Mouse (Mus musculus) midbrain, embryonic 16.5 days (tissue): ENCODE results near the gene Mmp11. TPM values are rescaled to one million over a fixed set of nuclear protein-coding genes. Genes with fewer than 3 reads are reported as not detected.
A peak's percentile ranks its signal among the peaks of the same experiment; 100 is the strongest.
"Not testable (repeated sequence)": the region's sequence is repeated elsewhere in the genome, so short reads cannot be mapped to it uniquely, and the experiment has no call there.

Source experiments
- ATAC-seq: fragments of 200-750 bp; cut with Nextera tagmentation; 2 replicates; pipeline ENCODE4 v1.8.0; 2017; ENCODE audit warnings: moderate TSS enrichment
- H3K27ac ChIP-seq: fragments of 300-500 bp; sonication (generic); 2 replicates; pipeline ENCODE4 v1.5.1; 2014; ENCODE audit warnings: mild to moderate bottlenecking, low read length, mixed read lengths
- H3K27me3 ChIP-seq: fragments of 300-500 bp; sonication (generic); 2 replicates; pipeline ENCODE4 v1.6.1; 2014; ENCODE audit warnings: low read depth, low read length, mixed read lengths; ENCODE audit not compliant: control insufficient read depth, insufficient read depth
- H3K36me3 ChIP-seq: fragments of 300-500 bp; sonication (generic); 2 replicates; pipeline ENCODE4 v1.6.1; 2014; ENCODE audit warnings: mild to moderate bottlenecking, low read length, moderate library complexity, mixed read lengths; ENCODE audit not compliant: control insufficient read depth, insufficient read depth
- H3K4me1 ChIP-seq: fragments of 300-500 bp; sonication (generic); 2 replicates; pipeline ENCODE4 v1.6.1; 2014; ENCODE audit warnings: mild to moderate bottlenecking, low read length, mixed read lengths; ENCODE audit not compliant: control insufficient read depth, insufficient read depth
- H3K4me2 ChIP-seq: fragments of 300-500 bp; sonication (generic); 2 replicates; pipeline ENCODE4 v1.6.1; 2014; ENCODE audit warnings: mild to moderate bottlenecking, low read length, mixed read lengths
- H3K4me3 ChIP-seq: fragments of 300-500 bp; sonication (generic); 2 replicates; pipeline ENCODE4 v1.5.1; 2014; ENCODE audit warnings: low read depth, mild to moderate bottlenecking, low read length, moderate library complexity, mixed read lengths
- H3K9ac ChIP-seq: fragments of 300-500 bp; sonication (generic); 2 replicates; pipeline ENCODE4 v1.6.1; 2014; ENCODE audit warnings: low read depth, low read length, mixed read lengths
- H3K9me3 ChIP-seq: fragments of 300-500 bp; sonication (generic); replicated peaks from 2 replicates; pipeline ENCODE4 v1.6.1; 2014; ENCODE audit warnings: mild to moderate bottlenecking, low read length, mixed read lengths; ENCODE audit not compliant: control insufficient read depth, poor library complexity, severe bottlenecking
- WGBS: fragments of 180-500 bp; shearing (Covaris S2); extraction: QIAGEN DNeasy Blood & Tissue Kit; methylation state at CpG from one replicate; pipeline ENCODE4 v1.1.7; 2014; 5-methylcytosine and 5-hydroxymethylcytosine counted together
- polyA plus RNA-seq: library from polyadenylated mRNA; unstranded; fragments of >200 nt; fragmentation: Nextera tagmentation; extraction: Ambion mirVana; gene quantifications from 2 replicates; pipeline ENCODE4 v1.2.1, GENCODE M21; 2015

Gene Mmp11
- polyA plus RNA-seq, 1 experiment from 2014 or later: 13.3 TPM

- H3K36me3 ChIP-seq: peaks cover 23% of the 10 kb centered on the region
- ATAC-seq: no peak
Observed at GRCm38 (mm10) chr10:75894601-75895000, 41.7 kb downstream of the Mmp11 start.

GRCm38 (mm10) chr10:75893089-75893750, 43.1 kb downstream of the Mmp11 start, which contains the start of gene Derl3:
TSS of gene Derl3 (plus strand) at chr10:75893413.
- peak within 1 kb of the TSS; percentile 50 for H3K9ac ChIP-seq
- peak within 1 kb of the TSS; percentile 8; the same call in 1 of the 2 replicates for H3K27ac ChIP-seq
- ATAC-seq: peak; percentile 99
- H3K9me3 ChIP-seq: no peaks in the 10 kb centered on the region
- WGBS: under 1% methylated on average over 50 of the region's 51 CpGs
- H3K36me3 ChIP-seq: peaks cover 20% of the 10 kb centered on the region
- peaks cover 8% of the 10 kb centered on the region for H3K4me1 ChIP-seq
- no peaks in the 10 kb centered on the region for H3K27me3 ChIP-seq
- H3K4me2 ChIP-seq: peak within 1 kb of the TSS; percentile 90
- H3K4me3 ChIP-seq: peak within 1 kb of the TSS; percentile 42

More at GRCm38 (mm10) chr10:75894601-75895000, 41.7 kb downstream of the Mmp11 start:
- H3K4me2 ChIP-seq: no peak overlapping the region
- H3K4me1 ChIP-seq: peaks cover 8% of the 10 kb centered on the region
- H3K4me3 ChIP-seq: no peak overlapping the region
- H3K27ac ChIP-seq: no peak overlapping the region
- no peak overlapping the region for H3K9ac ChIP-seq
- no peaks in the 10 kb centered on the region for H3K27me3 ChIP-seq
- WGBS: 77% methylated on average over 6 of the region's 6 CpGs
- no peaks in the 10 kb centered on the region for H3K9me3 ChIP-seq

- Histone ChIP-seq H3K4me1 (peaks cover 8% of the 10 kb centered on the region), H3K9ac (no peak overlapping the region), H3K9me3 (no peaks in the 10 kb centered on the region), H3K36me3 (no peaks in the 10 kb centered on the region; the same call in 1 of the 2 replicates), H3K27ac (no peak overlapping the region), H3K4me3 (no peak overlapping the region), H3K4me2 (no peak overlapping the region), H3K27me3 (no peaks in the 10 kb centered on the region)
- 51% methylated on average over 8 of the region's 8 CpGs for WGBS
- ATAC-seq: no peak
Observed at GRCm38 (mm10) chr10:75889406-75890153, 46.7 kb downstream of the Mmp11 start.

GRCm38 (mm10) chr10:75887504-75887903, 48.8 kb downstream of the Mmp11 start:
- not testable (repeated sequence) for H3K27ac ChIP-seq, H3K4me1 ChIP-seq, H3K27me3 ChIP-seq, H3K9ac ChIP-seq, ATAC-seq, H3K36me3 ChIP-seq, H3K4me2 ChIP-seq, H3K9me3 ChIP-seq, H3K4me3 ChIP-seq
- 85% methylated on average over 5 of the region's 5 CpGs for WGBS

- H3K27ac ChIP-seq: no peak overlapping the region
- 93% methylated on average over 8 of the region's 8 CpGs for WGBS
- no peak overlapping the region for H3K4me3 ChIP-seq
- no peaks in the 10 kb centered on the region for H3K9me3 ChIP-seq
- H3K4me2 ChIP-seq: no peak overlapping the region
- no peaks in the 10 kb centered on the region for H3K36me3 ChIP-seq
- ATAC-seq: no peak
- no peak overlapping the region for H3K9ac ChIP-seq
- H3K27me3 ChIP-seq: no peaks in the 10 kb centered on the region
- H3K4me1 ChIP-seq: no peaks in the 10 kb centered on the region
Observed at GRCm38 (mm10) chr10:75884742-75885141, 51.6 kb downstream of the Mmp11 start.

GRCm38 (mm10) chr10:75883232-75883552, 53.1 kb downstream of the Mmp11 start:
- no peaks in the 10 kb centered on the region for H3K27me3 ChIP-seq
- no peaks in the 10 kb centered on the region for H3K9me3 ChIP-seq
- H3K4me3 ChIP-seq: no peak overlapping the region
- no peak overlapping the region for H3K27ac ChIP-seq
- 0% methylated on average over 10 of the region's 10 CpGs for WGBS
- H3K4me1 ChIP-seq: no peaks in the 10 kb centered on the region
- no peaks in the 10 kb centered on the region for H3K36me3 ChIP-seq
- H3K9ac ChIP-seq: no peak overlapping the region
- ATAC-seq: peak; percentile 63; the same call in 1 of the 2 replicates
- peak overlapping the region; percentile 28 for H3K4me2 ChIP-seq

- Histone ChIP-seq H3K4me1 (no peaks in the 10 kb centered on the region), H3K27ac (no peak overlapping the region), H3K36me3 (no peaks in the 10 kb centered on the region), H3K9me3 (no peaks in the 10 kb centered on the region), H3K27me3 (no peaks in the 10 kb centered on the region), H3K9ac (no peak overlapping the region), H3K4me2 (peak overlapping the region; percentile 28), H3K4me3 (no peak overlapping the region)
- WGBS: 5% methylated on average over 15 of the region's 15 CpGs
- 0 out of 2 replicates have a peak, but pooled peaks have one; percentile 49 for ATAC-seq
Observed at GRCm38 (mm10) chr10:75882433-75883231, 53.7 kb downstream of the Mmp11 start.

GRCm38 (mm10) chr10:75881578-75882432, 54.5 kb downstream of the Mmp11 start:
- Histone ChIP-seq H3K9me3 (no peaks in the 10 kb centered on the region), H3K4me2 (no peak overlapping the region), H3K4me1 (no peaks in the 10 kb centered on the region), H3K9ac (no peak overlapping the region), H3K27me3 (no peaks in the 10 kb centered on the region), H3K27ac (no peak overlapping the region), H3K4me3 (no peak overlapping the region), H3K36me3 (no peaks in the 10 kb centered on the region)
- 16% methylated on average over 20 of the region's 20 CpGs for WGBS
- ATAC-seq: no peak
